Mouse (Mus musculus) hindbrain, embryonic 16.5 days (tissue): ENCODE data around the gene Hmgcs1. TPM values are rescaled to one million over a fixed set of nuclear protein-coding genes. Genes with fewer than 3 reads are reported as not detected.
A peak's percentile ranks its signal among the peaks of the same experiment; 100 is the strongest.
"Not testable (repeated sequence)": the region's sequence is repeated elsewhere in the genome, so short reads cannot be mapped to it uniquely, and the experiment has no call there.

ENCODE experiments used
- ATAC-seq: fragments of 200-750 bp; cut with Nextera tagmentation; 2 replicates; pipeline ENCODE4 v1.8.0; 2017; ENCODE audit warnings: moderate TSS enrichment, moderate library complexity
- H3K27ac ChIP-seq: fragments of 300-500 bp; sonication (generic); 2 replicates; pipeline ENCODE4 v1.5.1; 2014; ENCODE audit warnings: low read depth, mild to moderate bottlenecking, control low read depth, low read length, moderate library complexity
- H3K27me3 ChIP-seq: fragments of 300-500 bp; sonication (generic); replicated peaks from 2 replicates; pipeline ENCODE4 v1.6.1; 2014; ENCODE audit warnings: low read length; ENCODE audit not compliant: control insufficient read depth, insufficient read depth
- H3K36me3 ChIP-seq: fragments of 300-500 bp; sonication (generic); 2 replicates; pipeline ENCODE4 v1.6.1; 2014; ENCODE audit warnings: mild to moderate bottlenecking, low read length, moderate library complexity, mixed read lengths; ENCODE audit not compliant: control insufficient read depth, insufficient read depth
- H3K4me1 ChIP-seq: fragments of 300-500 bp; sonication (generic); 2 replicates; pipeline ENCODE4 v1.6.1; 2014; ENCODE audit warnings: low read depth, low read length; ENCODE audit not compliant: control insufficient read depth, insufficient read depth
- H3K4me2 ChIP-seq: fragments of 300-500 bp; sonication (generic); 2 replicates; pipeline ENCODE4 v1.6.1; 2014; ENCODE audit warnings: mild to moderate bottlenecking, low read length, control low read depth, moderate library complexity
- H3K4me3 ChIP-seq: fragments of 300-500 bp; sonication (generic); 2 replicates; pipeline ENCODE4 v1.5.1; 2014; ENCODE audit warnings: mild to moderate bottlenecking, low read length, control low read depth, moderate library complexity
- H3K9ac ChIP-seq: fragments of 300-500 bp; sonication (generic); 2 replicates; pipeline ENCODE4 v1.6.1; 2014; ENCODE audit warnings: low read depth, mild to moderate bottlenecking, control low read depth, low read length, moderate library complexity
- H3K9me3 ChIP-seq: fragments of 300-500 bp; sonication (generic); 2 replicates; pipeline ENCODE4 v1.6.1; 2014; ENCODE audit warnings: mild to moderate bottlenecking, low read length, moderate library complexity; ENCODE audit not compliant: control insufficient read depth
- WGBS: fragments of 180-500 bp; shearing (Covaris S2); extraction: QIAGEN DNeasy Blood & Tissue Kit; methylation state at CpG from one replicate; pipeline ENCODE4 v1.1.7; 2014; 5-methylcytosine and 5-hydroxymethylcytosine counted together
- polyA plus RNA-seq: library from polyadenylated mRNA; unstranded; fragments of >200 nt; fragmentation: Nextera tagmentation; extraction: Ambion mirVana; gene quantifications from 2 replicates; pipeline ENCODE4 v1.2.1, GENCODE M21; 2015

The Hmgcs1 gene
- polyA plus RNA-seq, 1 experiment from 2014 or later: 577 TPM

DNA sequence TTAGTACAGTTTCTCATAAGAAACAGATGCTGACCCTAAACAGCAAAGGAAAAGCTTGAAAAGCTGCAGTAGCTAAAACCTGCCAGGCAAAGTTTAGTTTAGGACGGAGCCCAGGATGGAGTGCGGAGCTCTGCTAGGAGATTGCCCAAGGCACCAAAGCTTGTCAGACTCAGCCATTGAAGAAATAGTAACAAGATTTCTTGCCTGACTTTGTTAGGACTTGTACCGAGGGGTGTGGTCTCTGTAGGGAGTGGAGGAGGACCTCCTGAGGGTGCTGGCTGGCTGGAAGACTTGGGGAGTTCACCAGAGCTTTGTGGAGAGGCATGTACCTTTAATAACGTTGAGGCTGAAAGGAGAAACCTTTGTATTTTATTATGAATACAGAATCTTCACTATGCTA lies 5.5 kb downstream of the Hmgcs1 start:
- 71% methylated on average over 4 of the region's 4 CpGs for WGBS
- Histone ChIP-seq H3K27ac (no peak overlapping the region), H3K4me2 (peak overlapping the region; percentile 38), H3K9me3 (no peaks in the 10 kb centered on the region), H3K4me1 (peaks cover 36% of the 10 kb centered on the region), H3K9ac (no peak overlapping the region), H3K4me3 (peak overlapping the region; percentile 8; the same call in 1 of the 2 replicates), H3K27me3 (no peaks in the 10 kb centered on the region), H3K36me3 (peaks cover 10% of the 10 kb centered on the region)
- no peak for ATAC-seq

DNA sequence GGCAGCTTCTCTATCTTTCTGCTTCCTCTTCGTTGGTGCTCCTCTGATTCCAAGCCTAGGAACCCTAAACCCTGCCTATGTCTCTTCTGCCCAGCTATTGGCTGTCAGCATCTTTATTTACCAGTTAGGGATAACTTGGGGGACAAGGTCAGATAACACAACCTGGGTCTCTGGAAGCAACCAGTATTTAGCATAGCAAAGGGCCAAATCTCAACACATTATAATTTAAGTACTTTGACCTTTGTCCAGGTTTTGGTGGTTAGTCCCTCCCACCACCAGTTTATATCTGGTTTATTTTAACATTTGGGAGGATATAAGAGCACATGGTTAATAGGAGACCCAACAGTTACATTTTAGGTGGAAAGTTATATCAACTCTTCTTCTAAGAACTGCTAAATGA lies 6.3 kb downstream of the Hmgcs1 start:
- 64% methylated on average over 1 of the region's 1 CpGs for WGBS
- H3K4me3 ChIP-seq: no peak overlapping the region

GRCm38 (mm10) chr13:119698436-119698835 lies 8.3 kb downstream of the Hmgcs1 start:
- Histone ChIP-seq H3K9ac (no peak overlapping the region), H3K4me3 (no peak overlapping the region), H3K4me2 (no peak overlapping the region), H3K36me3 (peaks cover 25% of the 10 kb centered on the region), H3K27ac (no peak overlapping the region), H3K4me1 (peaks cover 23% of the 10 kb centered on the region), H3K27me3 (no peaks in the 10 kb centered on the region), H3K9me3 (no peaks in the 10 kb centered on the region)
- 88% methylated on average over 4 of the region's 4 CpGs for WGBS
- no peak for ATAC-seq

More for the DNA sequence above, 6.3 kb downstream of the Hmgcs1 start:
- ATAC-seq: no peak
- H3K36me3 ChIP-seq: peaks cover 15% of the 10 kb centered on the region
- no peak overlapping the region for H3K9ac ChIP-seq
- H3K27me3 ChIP-seq: no peaks in the 10 kb centered on the region
- H3K4me2 ChIP-seq: no peak overlapping the region
- H3K27ac ChIP-seq: no peak overlapping the region
- no peaks in the 10 kb centered on the region for H3K9me3 ChIP-seq
- peaks cover 36% of the 10 kb centered on the region for H3K4me1 ChIP-seq

DNA sequence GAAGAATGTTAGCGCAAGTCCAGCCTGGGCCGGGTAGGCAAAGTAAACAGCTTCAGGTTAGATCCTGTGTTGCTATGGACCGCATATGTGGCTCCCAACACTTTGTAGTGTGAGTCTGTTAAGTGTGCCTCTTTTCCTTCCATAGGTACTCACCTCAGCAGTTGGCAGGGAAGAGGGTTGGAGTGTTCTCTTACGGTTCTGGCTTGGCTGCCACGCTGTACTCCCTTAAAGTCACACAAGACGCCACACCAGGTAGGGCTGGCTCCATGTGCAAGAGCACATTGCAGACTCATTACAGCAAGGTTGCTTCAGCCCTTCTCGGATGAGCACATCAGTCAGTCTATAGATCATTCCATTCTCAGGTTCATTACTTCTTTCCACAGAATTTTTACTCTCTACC lies 14.1 kb downstream of the Hmgcs1 start:
- Histone ChIP-seq H3K4me3 (no peak overlapping the region), H3K4me1 (no peaks in the 10 kb centered on the region), H3K27me3 (no peaks in the 10 kb centered on the region), H3K4me2 (no peak overlapping the region), H3K9ac (no peak overlapping the region), H3K9me3 (no peaks in the 10 kb centered on the region), H3K27ac (no peak overlapping the region), H3K36me3 (peaks cover 59% of the 10 kb centered on the region)
- 94% methylated on average over 7 of the region's 7 CpGs for WGBS
- no peak for ATAC-seq

- not testable (repeated sequence) for H3K27ac ChIP-seq, H3K27me3 ChIP-seq, ATAC-seq, H3K4me3 ChIP-seq, H3K4me2 ChIP-seq, H3K9me3 ChIP-seq, H3K9ac ChIP-seq, H3K4me1 ChIP-seq
- 86% methylated on average over 7 of the region's 8 CpGs for WGBS
- H3K36me3 ChIP-seq: peaks cover 53% of the 10 kb centered on the region
Observed at GRCm38 (mm10) chr13:119706278-119706880, 16.2 kb downstream of the Hmgcs1 start.

- Histone ChIP-seq H3K27ac (no peak overlapping the region), H3K27me3 (no peaks in the 10 kb centered on the region), H3K4me3 (no peak overlapping the region), H3K36me3 (peaks cover 53% of the 10 kb centered on the region), H3K4me2 (no peak overlapping the region), H3K9ac (no peak overlapping the region), H3K9me3 (no peaks in the 10 kb centered on the region), H3K4me1 (no peaks in the 10 kb centered on the region)
- no peak for ATAC-seq
- WGBS: 81% methylated on average over 7 of the region's 7 CpGs
Observed at GRCm38 (mm10) chr13:119706953-119707352, 16.8 kb downstream of the Hmgcs1 start.

- no peaks in the 10 kb centered on the region for H3K27me3 ChIP-seq
- peaks cover 46% of the 10 kb centered on the region for H3K36me3 ChIP-seq
- H3K4me2 ChIP-seq: no peak overlapping the region
- no peak overlapping the region for H3K9ac ChIP-seq
- no peak for ATAC-seq
- no peak overlapping the region for H3K27ac ChIP-seq
- no peaks in the 10 kb centered on the region for H3K9me3 ChIP-seq
- H3K4me1 ChIP-seq: no peaks in the 10 kb centered on the region
- 91% methylated on average over 6 of the region's 6 CpGs for WGBS
- H3K4me3 ChIP-seq: no peak overlapping the region
Observed at GRCm38 (mm10) chr13:119707906-119708305, 17.7 kb downstream of the Hmgcs1 start.

DNA sequence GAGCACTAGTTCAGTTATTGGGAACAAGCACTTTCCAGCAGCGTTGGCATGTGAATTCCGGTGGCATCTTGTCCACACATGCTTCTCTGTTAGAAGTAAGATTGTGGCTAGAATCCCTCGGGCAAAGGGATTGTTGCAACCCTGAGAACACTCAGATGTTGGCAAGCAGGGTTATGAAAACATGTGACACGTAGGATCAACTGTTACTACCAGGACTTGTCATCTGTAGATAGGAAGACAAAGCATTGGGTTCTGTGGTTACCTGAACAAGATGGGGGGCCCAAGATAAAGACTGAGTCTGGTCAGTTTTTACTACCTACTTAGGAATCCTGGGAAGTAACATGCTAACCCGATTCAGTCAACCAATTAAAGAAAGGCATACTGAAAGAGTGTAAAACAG lies 18.8 kb downstream of the Hmgcs1 start:
- H3K27me3 ChIP-seq: no peaks in the 10 kb centered on the region
- no peaks in the 10 kb centered on the region for H3K4me1 ChIP-seq
- no peaks in the 10 kb centered on the region for H3K9me3 ChIP-seq
- no peak overlapping the region for H3K9ac ChIP-seq
- peaks cover 39% of the 10 kb centered on the region for H3K36me3 ChIP-seq
- no peak for ATAC-seq
- H3K4me3 ChIP-seq: no peak overlapping the region
- 89% methylated on average over 5 of the region's 5 CpGs for WGBS
- no peak overlapping the region for H3K27ac ChIP-seq
- no peak overlapping the region for H3K4me2 ChIP-seq

DNA sequence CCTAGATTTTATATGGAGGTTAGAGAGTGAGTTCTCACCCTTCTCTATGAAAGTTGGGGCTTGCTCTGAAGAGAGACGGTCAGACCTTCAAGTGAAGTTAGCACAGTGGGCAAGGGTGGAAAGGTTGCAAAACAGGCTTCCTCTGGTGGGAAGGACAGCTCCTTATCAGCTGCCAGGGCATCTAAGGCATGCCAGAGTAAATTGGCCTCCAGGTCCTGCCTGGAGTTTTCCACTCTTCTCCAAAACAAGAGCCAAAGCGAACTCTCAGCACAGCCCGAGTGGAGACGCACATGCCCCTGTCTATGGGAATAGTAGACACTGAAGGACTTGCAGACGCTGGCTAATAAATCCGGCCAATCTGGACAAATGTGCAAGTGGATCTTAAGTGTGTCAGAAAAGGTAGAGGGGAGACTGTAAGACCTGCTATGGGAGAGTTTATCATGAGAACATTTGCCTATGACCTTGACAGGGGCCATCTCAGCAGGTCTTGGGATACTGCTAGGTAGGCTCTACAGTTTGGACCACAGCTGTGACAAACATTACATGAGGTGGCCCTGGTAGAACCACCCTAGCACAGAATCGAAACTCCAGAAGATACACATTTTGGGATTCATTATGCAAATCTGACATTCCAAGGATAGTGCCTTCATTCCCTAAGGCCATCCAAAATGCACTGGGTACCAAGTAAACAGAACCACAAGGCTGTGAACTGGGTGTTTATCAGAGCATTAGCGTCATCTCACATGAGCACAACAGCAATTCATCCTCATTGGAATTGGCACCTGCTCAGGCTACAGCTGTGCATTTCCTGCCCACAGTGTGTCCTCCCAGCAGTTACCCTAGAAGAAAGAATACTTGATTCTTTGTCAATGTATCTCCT lies 19.4 kb downstream of the Hmgcs1 start:
- Histone ChIP-seq H3K36me3 (peaks cover 34% of the 10 kb centered on the region), H3K4me1 (no peaks in the 10 kb centered on the region), H3K27ac (no peak overlapping the region), H3K4me2 (no peak overlapping the region), H3K4me3 (no peak overlapping the region), H3K27me3 (no peaks in the 10 kb centered on the region), H3K9me3 (no peaks in the 10 kb centered on the region), H3K9ac (no peak overlapping the region)
- ATAC-seq: 0 out of 2 replicates have a peak, but pooled peaks have one; percentile 21
- WGBS: 90% methylated on average over 8 of the region's 8 CpGs
